Mouse (Mus musculus): ENCODE measurements around the gene Hsd11b2. TPM values are rescaled to one million over a fixed set of nuclear protein-coding genes. Genes with fewer than 3 reads are reported as not detected.

Hsd11b2 gene
- polyA plus RNA-seq, 1 experiment from 2014 or later, result 2.8 TPM

DNA sequence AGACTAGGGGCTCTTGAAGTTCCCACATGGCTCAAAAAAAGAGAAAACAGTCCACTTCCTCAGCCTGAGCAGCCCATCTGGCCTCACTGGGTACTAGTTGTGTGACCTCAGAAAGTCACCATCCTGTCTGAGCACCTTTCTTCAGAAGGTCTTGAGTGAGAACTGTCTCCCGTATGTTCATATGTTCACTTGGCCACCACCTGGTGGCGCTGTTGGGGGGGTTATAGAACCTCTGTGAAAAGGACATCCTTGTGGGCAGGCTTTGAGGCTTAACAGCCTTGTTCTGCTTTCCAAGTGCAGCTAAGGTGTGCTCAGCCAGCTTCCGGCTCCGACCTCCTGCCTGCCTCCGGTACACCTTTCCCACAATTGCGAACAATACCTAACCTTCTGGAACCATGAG is 37.1 kb upstream of the Hsd11b2 start:
- H3K36me3 ChIP-seq (ENCODE audit: control insufficient read depth, insufficient read depth, low read length), result peaks cover 11% of the 10 kb centered on the region
- 76% methylated on average over 6 of the region's 6 CpGs for WGBS
- no peaks in the 10 kb centered on the region for H3K27me3 ChIP-seq (ENCODE audit: control insufficient read depth, insufficient read depth, low read length)
- TF ChIP-seq CTCF (IDR thresholded peaks at IDR 0.05; ENCODE audit: low read depth), result peak; percentile 80
- no peak for TF ChIP-seq EP300 (optimal IDR thresholded peaks at IDR 0.05)
- no peak overlapping the region for H3K9ac ChIP-seq (ENCODE audit: low read length)
- H3K4me1 ChIP-seq (replicated peaks; ENCODE audit: control insufficient read depth, insufficient read depth), result no peaks in the 10 kb centered on the region
- no peak overlapping the region for H3K4me3 ChIP-seq (ENCODE audit: low read depth, low read length)
- no peak overlapping the region for H3K27ac ChIP-seq (replicated peaks)
- ATAC-seq (ENCODE audit: low FRiP score, low TSS enrichment) (no peak), DNase-seq (ENCODE audit: low spot score) (peak; percentile 63)
- H3K4me2 ChIP-seq (replicated peaks; ENCODE audit: low read depth), result no peak overlapping the region
- H3K9me3 ChIP-seq (ENCODE audit: control insufficient read depth, low read length), result no peaks in the 10 kb centered on the region

DNA sequence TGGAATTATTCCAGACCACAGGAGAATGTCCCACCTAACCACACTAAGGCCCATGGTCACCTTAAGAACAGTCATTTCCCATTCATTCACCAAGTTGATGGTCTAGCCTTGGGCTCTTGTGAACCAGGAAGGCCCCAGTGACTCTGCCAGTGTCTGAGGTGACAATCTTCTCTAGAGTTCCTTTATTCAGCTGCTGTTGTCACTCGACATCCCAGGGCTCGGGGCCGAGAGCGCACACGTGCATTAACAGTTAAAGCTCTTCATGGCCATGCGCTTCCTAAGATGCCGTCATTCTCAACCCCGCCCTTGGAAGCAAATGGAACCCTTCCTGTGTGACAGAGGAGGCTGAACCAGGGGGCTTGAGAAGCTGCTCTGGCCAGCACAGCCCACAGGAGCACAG is 36.4 kb upstream of the Hsd11b2 start:
- 78% methylated on average over 8 of the region's 8 CpGs for WGBS
- Histone ChIP-seq H3K9me3 (ENCODE audit: control insufficient read depth, low read length) (no peaks in the 10 kb centered on the region), H3K4me2 (replicated peaks; ENCODE audit: low read depth) (no peak overlapping the region), H3K9ac (ENCODE audit: low read length) (no peak overlapping the region), H3K4me1 (replicated peaks; ENCODE audit: control insufficient read depth, insufficient read depth) (no peaks in the 10 kb centered on the region), H3K27me3 (ENCODE audit: control insufficient read depth, insufficient read depth, low read length) (no peaks in the 10 kb centered on the region), H3K4me3 (ENCODE audit: low read depth, low read length) (no peak overlapping the region), H3K27ac (replicated peaks) (no peak overlapping the region), H3K36me3 (ENCODE audit: control insufficient read depth, insufficient read depth, low read length) (peaks cover 11% of the 10 kb centered on the region)
- TF ChIP-seq EP300 (optimal IDR thresholded peaks at IDR 0.05) (no peak), CTCF (IDR thresholded peaks at IDR 0.05; ENCODE audit: low read depth) (no peak)
- ATAC-seq (ENCODE audit: low FRiP score, low TSS enrichment) (no peak), DNase-seq (ENCODE audit: low spot score) (no peak)

DNA sequence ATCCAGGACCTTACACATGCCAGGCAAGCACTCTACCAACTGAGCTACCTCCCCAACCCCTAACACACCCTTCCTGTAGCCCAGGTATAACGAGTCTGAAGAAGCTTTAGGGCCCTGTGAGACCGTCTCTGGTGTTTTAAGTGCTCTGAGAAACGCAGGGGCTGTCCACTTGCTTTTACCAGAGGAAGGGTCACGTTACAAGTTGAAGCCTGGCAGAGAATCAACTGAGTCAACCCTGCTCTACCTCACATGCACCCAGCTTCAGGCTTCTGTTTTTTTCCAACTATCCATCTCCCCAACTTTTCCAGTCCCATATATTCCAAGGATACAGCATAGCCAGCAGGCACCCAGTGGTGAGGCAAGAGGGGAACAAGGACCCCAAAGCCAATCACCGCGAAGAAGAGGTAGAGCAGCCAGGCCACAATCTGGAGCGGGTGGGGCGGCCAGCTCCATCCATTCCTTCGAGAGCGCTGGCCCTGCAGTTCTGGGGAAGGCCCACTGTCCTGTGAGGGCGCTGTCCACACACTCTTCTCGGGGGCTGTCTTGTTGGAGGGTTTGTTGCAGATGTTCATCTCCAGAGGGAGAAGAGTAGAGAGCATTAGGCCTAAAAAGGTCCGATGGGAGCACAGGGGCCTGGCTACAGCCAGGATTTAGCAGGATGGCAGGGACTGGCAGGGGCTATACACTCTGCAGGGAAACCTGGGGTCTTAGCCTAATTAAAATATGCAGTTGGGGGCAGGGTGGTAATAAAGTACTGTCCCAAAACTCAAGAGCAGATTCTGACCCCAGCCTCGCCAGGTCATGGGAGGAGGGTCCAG is 35.1 kb upstream of the Hsd11b2 start:
- peak; percentile 65 for DNase-seq (ENCODE audit: low spot score)
- Histone ChIP-seq H3K4me3 (ENCODE audit: low read depth, low read length) (no peak overlapping the region), H3K9me3 (ENCODE audit: control insufficient read depth, low read length) (no peaks in the 10 kb centered on the region), H3K36me3 (ENCODE audit: control insufficient read depth, insufficient read depth, low read length) (peaks cover 10% of the 10 kb centered on the region), H3K27me3 (ENCODE audit: control insufficient read depth, insufficient read depth, low read length) (no peaks in the 10 kb centered on the region), H3K27ac (replicated peaks) (0 out of 2 replicates have a peak overlapping the region, but pooled peaks have one; percentile 30), H3K4me2 (replicated peaks; ENCODE audit: low read depth) (no peak overlapping the region), H3K4me1 (replicated peaks; ENCODE audit: control insufficient read depth, insufficient read depth) (no peaks in the 10 kb centered on the region), H3K9ac (ENCODE audit: low read length) (0 out of 2 replicates have a peak overlapping the region, but pooled peaks have one; percentile 27)
- WGBS, result 51% methylated on average over 14 of the region's 14 CpGs
- TF ChIP-seq CTCF (IDR thresholded peaks at IDR 0.05; ENCODE audit: low read depth) (peak; percentile 82), EP300 (optimal IDR thresholded peaks at IDR 0.05) (no peak)
- peak; percentile 64 for ATAC-seq (ENCODE audit: low FRiP score, low TSS enrichment)

DNA sequence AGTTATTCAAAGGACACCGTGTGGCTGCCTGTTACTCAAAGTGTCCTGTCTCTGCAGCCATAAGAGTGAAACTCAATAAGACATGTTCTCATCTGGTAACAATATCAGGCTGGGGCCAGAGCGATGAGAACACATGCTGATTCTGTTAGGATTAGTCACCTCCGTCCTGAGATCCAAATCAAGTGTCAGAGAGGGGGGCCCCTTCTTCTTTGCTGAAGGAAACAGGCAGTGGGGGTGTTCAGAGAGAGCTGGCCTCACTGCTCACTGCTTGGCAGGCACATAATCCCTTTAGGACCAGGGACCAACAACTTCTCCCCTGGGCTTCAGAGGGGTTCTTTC is 34.6 kb upstream of the Hsd11b2 start:
- 61% methylated on average over 3 of the region's 3 CpGs for WGBS
- ATAC-seq (ENCODE audit: low FRiP score, low TSS enrichment) (peak; percentile 32), DNase-seq (ENCODE audit: low spot score) (no peak)
- Histone ChIP-seq H3K27ac (replicated peaks) (no peak overlapping the region), H3K27me3 (ENCODE audit: control insufficient read depth, insufficient read depth, low read length) (no peaks in the 10 kb centered on the region), H3K9me3 (ENCODE audit: control insufficient read depth, low read length) (no peaks in the 10 kb centered on the region), H3K36me3 (ENCODE audit: control insufficient read depth, insufficient read depth, low read length) (peaks cover 7% of the 10 kb centered on the region; the same call in 1 of the 2 replicates), H3K4me2 (replicated peaks; ENCODE audit: low read depth) (no peak overlapping the region), H3K4me1 (replicated peaks; ENCODE audit: control insufficient read depth, insufficient read depth) (no peaks in the 10 kb centered on the region), H3K4me3 (ENCODE audit: low read depth, low read length) (no peak overlapping the region), H3K9ac (ENCODE audit: low read length) (no peak overlapping the region)
- no peak for TF ChIP-seq EP300 (optimal IDR thresholded peaks at IDR 0.05)
- no peak for TF ChIP-seq CTCF (IDR thresholded peaks at IDR 0.05; ENCODE audit: low read depth)

DNA sequence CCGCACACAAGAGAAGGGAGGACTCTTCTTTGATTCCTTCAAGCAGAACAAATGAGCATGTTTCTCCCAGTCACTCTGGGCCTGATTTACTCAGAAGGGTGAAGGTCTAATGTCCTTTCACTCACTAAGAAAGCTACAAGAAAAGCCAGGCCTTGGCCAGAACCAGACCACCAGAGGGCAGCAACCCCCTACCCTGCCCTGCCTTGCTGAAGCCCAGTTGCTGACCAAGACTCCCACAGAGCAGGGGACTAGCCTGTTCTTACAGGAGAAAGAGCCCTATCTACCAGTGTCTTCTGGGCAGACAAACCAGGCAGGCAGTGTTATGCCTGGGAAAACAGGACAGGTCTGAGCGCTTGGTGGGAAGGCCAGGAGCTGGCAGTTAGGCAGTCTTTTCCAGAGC is 34.2 kb upstream of the Hsd11b2 start:
- Histone ChIP-seq H3K4me1 (replicated peaks; ENCODE audit: control insufficient read depth, insufficient read depth) (no peaks in the 10 kb centered on the region), H3K27me3 (ENCODE audit: control insufficient read depth, insufficient read depth, low read length) (no peaks in the 10 kb centered on the region), H3K36me3 (ENCODE audit: control insufficient read depth, insufficient read depth, low read length) (peaks cover 7% of the 10 kb centered on the region; the same call in 1 of the 2 replicates), H3K4me3 (ENCODE audit: low read depth, low read length) (no peak overlapping the region), H3K27ac (replicated peaks) (peak overlapping the region; percentile 24; the same call in 1 of the 2 replicates), H3K9ac (ENCODE audit: low read length) (no peak overlapping the region), H3K9me3 (ENCODE audit: control insufficient read depth, low read length) (no peaks in the 10 kb centered on the region), H3K4me2 (replicated peaks; ENCODE audit: low read depth) (no peak overlapping the region)
- ATAC-seq (ENCODE audit: low FRiP score, low TSS enrichment) (peak; percentile 44), DNase-seq (ENCODE audit: low spot score) (peak; percentile 72)
- TF ChIP-seq CTCF (IDR thresholded peaks at IDR 0.05; ENCODE audit: low read depth) (peak; percentile 83), EP300 (optimal IDR thresholded peaks at IDR 0.05) (no peak)
- WGBS, result 37% methylated on average over 2 of the region's 2 CpGs

DNA sequence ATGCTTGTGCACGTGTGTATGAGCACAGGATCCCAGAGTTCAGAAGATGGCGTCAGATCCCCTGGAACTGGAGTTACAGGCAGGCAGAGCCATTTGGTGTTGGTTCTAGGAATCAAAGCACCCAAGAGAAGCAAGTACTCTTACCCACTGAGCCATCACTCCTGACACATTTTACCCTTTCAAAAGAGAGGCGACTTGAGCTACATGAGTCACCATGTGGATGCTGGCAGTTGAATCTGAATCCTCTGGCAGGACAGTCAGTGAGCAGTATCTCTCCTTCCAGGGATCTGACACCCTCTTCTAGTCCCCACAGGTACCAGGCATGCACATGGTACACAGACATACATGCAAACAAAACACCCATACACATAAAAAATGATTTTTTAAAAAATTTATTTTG is 30.5 kb upstream of the Hsd11b2 start:
- 58% methylated on average over 3 of the region's 3 CpGs for WGBS
- TF ChIP-seq CTCF (IDR thresholded peaks at IDR 0.05; ENCODE audit: low read depth) (no peak), EP300 (optimal IDR thresholded peaks at IDR 0.05) (no peak)
- no peak for DNase-seq (ENCODE audit: low spot score)

More for the DNA sequence above, 30.5 kb upstream of the Hsd11b2 start:
- H3K27ac ChIP-seq (replicated peaks), result no peak overlapping the region
- no peak overlapping the region for H3K9ac ChIP-seq (ENCODE audit: low read length)
- no peak for ATAC-seq (ENCODE audit: low FRiP score, low TSS enrichment)
- H3K9me3 ChIP-seq (ENCODE audit: control insufficient read depth, low read length), result no peaks in the 10 kb centered on the region
- H3K4me3 ChIP-seq (ENCODE audit: low read depth, low read length), result no peak overlapping the region
- H3K36me3 ChIP-seq (ENCODE audit: control insufficient read depth, insufficient read depth, low read length), result no peaks in the 10 kb centered on the region
- no peak overlapping the region for H3K4me2 ChIP-seq (replicated peaks; ENCODE audit: low read depth)
- H3K4me1 ChIP-seq (replicated peaks; ENCODE audit: control insufficient read depth, insufficient read depth), result no peaks in the 10 kb centered on the region
- H3K27me3 ChIP-seq (ENCODE audit: control insufficient read depth, insufficient read depth, low read length), result no peaks in the 10 kb centered on the region
